Mouse (Mus musculus) ES-CJ7 (cell line): Measurements from ENCODE around the gene Ifngr2.

Experiments used
- DNase-seq: peaks from one replicate; pipeline ENCODE4 v3.0.0; 2011; ENCODE audit warnings: low read depth, low spot score

Gene Ifngr2

GRCm38 (mm10) chr16:91605156-91605555, 58.3 kb downstream of the Ifngr2 start:
- DNase-seq = no peak

- DNase-seq = no peak
These were observed 60.1 kb downstream of the Ifngr2 start for GRCm38 (mm10) chr16:91606958-91607357.

DNA sequence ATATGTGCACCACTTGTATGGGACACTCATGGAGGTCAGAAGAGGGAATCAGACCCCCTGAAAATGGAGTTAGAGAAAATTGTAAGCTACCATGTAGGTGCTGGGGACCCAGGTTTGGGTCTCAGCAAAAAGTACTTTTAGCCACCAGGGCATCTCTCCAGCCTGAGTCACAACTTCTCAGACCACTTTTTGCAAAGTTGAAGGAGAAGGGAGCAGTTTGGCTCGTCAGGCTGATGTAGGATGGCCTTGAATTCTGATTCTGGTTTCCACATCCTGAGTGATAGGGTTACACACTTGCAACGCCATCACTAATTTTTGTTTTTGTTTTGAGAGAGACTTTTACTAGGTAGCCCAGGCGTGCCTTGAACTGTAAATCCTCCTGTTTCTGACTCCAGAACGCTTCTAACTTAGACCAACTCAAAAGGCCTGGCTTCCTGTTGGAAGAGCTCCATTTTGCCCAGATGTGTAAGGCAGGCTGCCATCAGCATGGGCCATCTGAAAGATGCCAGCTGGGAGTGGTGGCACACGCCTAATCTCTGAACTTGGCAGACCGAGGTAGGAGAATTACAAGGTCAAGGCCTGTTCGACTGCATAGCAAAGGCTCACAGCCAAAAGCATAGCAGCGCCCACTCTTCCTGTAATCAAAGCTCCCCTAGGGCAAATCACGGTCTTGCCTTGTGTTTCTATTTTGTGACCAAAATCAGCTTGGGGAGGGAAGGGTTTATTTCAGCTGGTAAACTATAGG, 62.8 kb downstream of the Ifngr2 start:
- DNase-seq = no peak

- no peak for DNase-seq
These were observed 64.4 kb downstream of the Ifngr2 start for GRCm38 (mm10) chr16:91611248-91611647.

DNA sequence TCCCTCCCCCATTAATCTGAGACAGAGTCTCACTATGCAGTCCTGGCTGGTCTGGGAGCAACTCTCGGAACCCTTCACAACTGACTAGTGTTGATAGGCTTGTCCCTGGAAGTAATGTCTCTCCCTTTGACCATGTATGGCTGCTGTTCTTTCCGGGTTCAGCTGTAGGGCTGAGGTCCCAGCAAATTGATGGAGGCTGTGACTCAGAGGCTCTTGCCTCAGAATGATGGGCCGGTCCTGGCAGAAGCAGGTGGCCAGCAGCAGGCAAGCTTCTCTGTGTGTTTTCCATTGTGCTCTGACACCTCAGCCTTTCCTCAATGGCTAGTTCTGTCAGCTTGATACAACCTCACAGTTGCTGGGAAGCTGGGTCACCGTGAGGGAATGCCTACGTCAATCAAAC, 65.7 kb downstream of the Ifngr2 start:
- DNase-seq = no peak

- DNase-seq = no peak
These were observed 67.7 kb downstream of the Ifngr2 start for GRCm38 (mm10) chr16:91614552-91614951.
